Mouse (Mus musculus) brown adipose tissue, adult 24 weeks (tissue): Measurements from ENCODE around the gene Srsf1. TPM values are rescaled to one million over a fixed set of nuclear protein-coding genes. Genes with fewer than 3 reads are reported as not detected.

Experiments used
- polyA plus RNA-seq: library from polyadenylated mRNA; stranded (reverse); fragments of >200 nt; gene quantifications from 2 replicates; pipeline ENCODE4 v1.2.4, GENCODE M21; 2012; ENCODE audit not compliant: missing spikeins, insufficient read depth, insufficient read length

The Srsf1 gene
- polyA plus RNA-seq, 1 experiment = 52.3 TPM

Other genes with a start within 250 kb of the Srsf1 start
- gene Lpo, start 219.1 kb upstream of the Srsf1 start, polyA plus RNA-seq = not detected in 2 replicates
- 1.8 and 3.1 TPM in 2 replicates for gene Mks1, start 194.2 kb upstream of the Srsf1 start, polyA plus RNA-seq
- gene Epx, start 171.8 kb upstream of the Srsf1 start, polyA plus RNA-seq = not detected in 2 replicates
- gene Olfr462, start 155.1 kb upstream of the Srsf1 start, polyA plus RNA-seq = not detected in 2 replicates
- gene Olfr463, start 150.0 kb upstream of the Srsf1 start, polyA plus RNA-seq = not detected in 2 replicates
- not detected in 2 replicates for gene Olfr464, start 126.4 kb upstream of the Srsf1 start, polyA plus RNA-seq
- gene Dynll2, start 59.8 kb upstream of the Srsf1 start, polyA plus RNA-seq = 152 and 166 TPM in 2 replicates
- gene Vezf1, start 20.9 kb downstream of the Srsf1 start, polyA plus RNA-seq = 17.3 and 19.7 TPM in 2 replicates
- 7.3 and 15.9 TPM in 2 replicates for gene Cuedc1, start 50.7 kb downstream of the Srsf1 start, polyA plus RNA-seq
- 150 and 192 TPM in 2 replicates for gene Mrps23, start 157.0 kb downstream of the Srsf1 start, polyA plus RNA-seq
- gene Ccdc182, start 246.7 kb downstream of the Srsf1 start, polyA plus RNA-seq = not detected in 2 replicates